Mouse (Mus musculus): ENCODE results near the gene Iqcc.

DNA sequence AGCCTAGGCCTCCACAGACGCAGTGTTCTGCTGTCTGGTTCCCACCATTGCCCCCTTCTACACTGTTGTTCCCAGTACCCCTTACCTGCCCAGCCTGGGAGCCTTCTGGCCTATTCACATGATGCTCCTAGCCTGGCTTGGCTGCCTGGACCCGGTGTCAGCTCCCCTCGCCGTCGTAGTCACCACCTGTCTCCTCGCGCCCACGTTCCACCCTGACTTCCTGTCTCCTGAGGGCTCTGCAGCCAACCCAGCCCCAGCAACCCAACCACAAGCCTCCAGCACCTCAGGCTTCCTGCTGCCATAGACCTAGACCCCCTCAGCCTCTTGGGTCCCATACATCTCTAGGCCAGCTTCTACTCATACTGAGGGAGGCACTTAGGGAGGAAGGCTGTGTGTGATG lies 45.5 kb downstream of the Iqcc start, which contains the start of gene Lck:
- TF ChIP-seq CTCF (IDR thresholded peaks at IDR 0.05; ENCODE audit: control insufficient read depth, insufficient read depth, insufficient read length) (no peak), MAX (IDR thresholded peaks at IDR 0.05) (no peak), USF1 (IDR thresholded peaks at IDR 0.05; ENCODE audit: low read depth) (no peak), CEBPB (IDR thresholded peaks at IDR 0.05; ENCODE audit: low read depth) (no peak), MYOD1 (IDR thresholded peaks at IDR 0.05; ENCODE audit: control insufficient read depth, insufficient read length, low read depth) (no peak), MYOG (IDR thresholded peaks at IDR 0.05; ENCODE audit: control insufficient read depth, extremely low read depth, insufficient read length) (no peak)
